Mouse (Mus musculus) midbrain, postnatal 0 days (tissue): ENCODE data around the gene Hrh3. TPM values are rescaled to one million over a fixed set of nuclear protein-coding genes. Genes with fewer than 3 reads are reported as not detected.

Experiments used
- ATAC-seq: fragments of 200-750 bp; cut with Nextera tagmentation; 2 replicates; pipeline ENCODE4 v1.8.0; 2017; ENCODE audit warnings: moderate number of reproducible peaks, mild to moderate bottlenecking, moderate TSS enrichment, moderate library complexity; ENCODE audit not compliant: low FRiP score
- DNase-seq: peaks from one replicate; pipeline ENCODE4 v3.0.0-alpha.2; 2015; ENCODE audit warnings: low spot score
- H3K27ac ChIP-seq: fragments of 300-500 bp; sonication (generic); 2 replicates; pipeline ENCODE4 v1.5.1; 2014; ENCODE audit warnings: low read depth, mild to moderate bottlenecking, low read length, mixed read lengths
- H3K27me3 ChIP-seq: fragments of 300-500 bp; sonication (generic); 2 replicates; pipeline ENCODE4 v1.6.1; 2014; ENCODE audit warnings: low read length, control low read depth, mixed read lengths; ENCODE audit not compliant: insufficient read depth
- H3K36me3 ChIP-seq: fragments of 300-500 bp; sonication (generic); 2 replicates; pipeline ENCODE4 v1.6.1; 2014; ENCODE audit warnings: low read length, control low read depth, mixed read lengths; ENCODE audit not compliant: insufficient read depth
- H3K4me1 ChIP-seq: fragments of 300-500 bp; sonication (generic); 2 replicates; pipeline ENCODE4 v1.6.1; 2014; ENCODE audit warnings: mild to moderate bottlenecking, control low read depth, antibody characterized with exemption, low read length, mixed read lengths; ENCODE audit not compliant: insufficient read depth
- H3K4me2 ChIP-seq: fragments of 300-500 bp; sonication (generic); 2 replicates; pipeline ENCODE4 v1.6.1; 2014; ENCODE audit warnings: low read depth, mild to moderate bottlenecking, low read length, mixed read lengths; ENCODE audit not compliant: poor library complexity, severe bottlenecking
- H3K4me3 ChIP-seq: fragments of 300-500 bp; sonication (generic); 2 replicates; pipeline ENCODE4 v1.5.1; 2014; ENCODE audit warnings: low read depth, mild to moderate bottlenecking, low read length, moderate library complexity
- H3K9ac ChIP-seq: fragments of 300-500 bp; sonication (generic); replicated peaks from 2 replicates; pipeline ENCODE4 v1.6.1; 2014; ENCODE audit warnings: mild to moderate bottlenecking, low read length, moderate library complexity, mixed read lengths; ENCODE audit not compliant: poor library complexity, severe bottlenecking
- H3K9me3 ChIP-seq: fragments of 300-500 bp; sonication (generic); 2 replicates; pipeline ENCODE4 v1.6.1; 2016; ENCODE audit warnings: low read length, control low read depth
- CTCF ChIP-seq: IDR thresholded peaks from 2 replicates; pipeline ENCODE4 v1.5.1; 2016; ENCODE audit warnings: antibody characterized with exemption, mild to moderate bottlenecking
- WGBS: fragments of 180-500 bp; shearing (Covaris S2); extraction: QIAGEN DNeasy Blood & Tissue Kit; methylation state at CpG from one replicate; pipeline ENCODE4 v1.1.7; 2014; 5-methylcytosine and 5-hydroxymethylcytosine counted together
- polyA plus RNA-seq: library from polyadenylated mRNA; unstranded; fragments of >200 nt; fragmentation: Nextera tagmentation; extraction: Ambion mirVana; gene quantifications from 2 replicates; pipeline ENCODE4 v1.2.1, GENCODE M21; 2015
- total RNA-seq: library from RNA; depleted of rRNA; stranded (reverse); fragments of >200 nt; gene quantifications from 2 replicates; pipeline ENCODE4 v1.2.3, GENCODE M21; 2014; rRNA removed

Hrh3 gene
- total and polyA plus RNA-seq, 2 experiments from 2014 or later = 6.2 to 9.3 TPM

DNA sequence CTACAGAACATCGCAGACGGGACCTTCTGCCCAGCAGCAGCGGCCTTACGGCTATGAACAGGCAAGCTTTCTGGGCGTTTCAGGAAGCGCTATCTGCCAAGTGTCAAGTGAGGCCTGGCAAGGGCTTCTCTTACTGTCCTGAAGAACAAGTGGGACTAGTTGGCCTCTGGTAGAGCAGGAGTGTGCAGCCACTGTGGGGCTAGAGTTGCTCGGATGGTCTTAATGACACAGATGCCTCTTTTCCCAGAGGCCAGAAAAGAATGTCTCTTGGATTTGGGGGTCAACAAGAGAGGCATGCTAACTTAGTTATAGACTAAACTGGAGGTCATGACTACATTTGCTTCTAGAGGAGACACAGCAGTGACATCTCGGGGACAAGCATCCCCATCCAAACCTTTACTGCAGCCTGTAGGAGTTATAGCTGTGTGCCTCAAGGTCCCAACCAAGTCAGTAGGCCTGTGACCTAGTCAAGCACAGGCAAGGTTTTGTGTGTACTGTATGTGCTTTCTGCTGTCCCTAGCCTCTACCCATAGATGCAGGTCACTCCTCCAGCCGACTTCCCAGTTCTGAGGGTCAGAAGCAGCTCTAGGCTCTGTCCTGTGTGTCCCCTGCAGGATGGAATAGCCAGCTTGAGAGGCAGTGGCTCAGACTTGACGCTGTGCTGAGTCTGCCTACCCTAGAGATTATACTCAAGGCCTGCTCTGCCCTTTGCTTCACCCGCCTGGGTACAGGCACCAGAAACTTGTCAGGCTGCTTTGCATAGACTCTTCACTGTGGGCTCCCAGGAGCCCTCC, 40.8 kb downstream of the Hrh3 start:
- Histone ChIP-seq H3K4me3 (no peak overlapping the region), H3K9ac (no peak overlapping the region), H3K27me3 (no peaks in the 10 kb centered on the region), H3K9me3 (no peaks in the 10 kb centered on the region), H3K4me1 (no peaks in the 10 kb centered on the region), H3K36me3 (peaks cover 59% of the 10 kb centered on the region), H3K4me2 (no peak overlapping the region), H3K27ac (no peak overlapping the region)
- ATAC-seq (no peak), DNase-seq (no peak)
- 96% methylated on average over 11 of the region's 11 CpGs for WGBS
- TF ChIP-seq CTCF = no peak

GRCm38 (mm10) chr2:180053001-180053400, 51.3 kb downstream of the Hrh3 start:
- Histone ChIP-seq H3K4me2 (no peak overlapping the region), H3K27ac (no peak overlapping the region), H3K36me3 (peaks cover 54% of the 10 kb centered on the region), H3K4me1 (no peaks in the 10 kb centered on the region; the same call in 1 of the 2 replicates), H3K4me3 (no peak overlapping the region), H3K9me3 (no peaks in the 10 kb centered on the region), H3K27me3 (no peaks in the 10 kb centered on the region), H3K9ac (no peak overlapping the region)
- ATAC-seq (no peak), DNase-seq (no peak)
- 95% methylated on average over 9 of the region's 9 CpGs for WGBS
- no peak for TF ChIP-seq CTCF

DNA sequence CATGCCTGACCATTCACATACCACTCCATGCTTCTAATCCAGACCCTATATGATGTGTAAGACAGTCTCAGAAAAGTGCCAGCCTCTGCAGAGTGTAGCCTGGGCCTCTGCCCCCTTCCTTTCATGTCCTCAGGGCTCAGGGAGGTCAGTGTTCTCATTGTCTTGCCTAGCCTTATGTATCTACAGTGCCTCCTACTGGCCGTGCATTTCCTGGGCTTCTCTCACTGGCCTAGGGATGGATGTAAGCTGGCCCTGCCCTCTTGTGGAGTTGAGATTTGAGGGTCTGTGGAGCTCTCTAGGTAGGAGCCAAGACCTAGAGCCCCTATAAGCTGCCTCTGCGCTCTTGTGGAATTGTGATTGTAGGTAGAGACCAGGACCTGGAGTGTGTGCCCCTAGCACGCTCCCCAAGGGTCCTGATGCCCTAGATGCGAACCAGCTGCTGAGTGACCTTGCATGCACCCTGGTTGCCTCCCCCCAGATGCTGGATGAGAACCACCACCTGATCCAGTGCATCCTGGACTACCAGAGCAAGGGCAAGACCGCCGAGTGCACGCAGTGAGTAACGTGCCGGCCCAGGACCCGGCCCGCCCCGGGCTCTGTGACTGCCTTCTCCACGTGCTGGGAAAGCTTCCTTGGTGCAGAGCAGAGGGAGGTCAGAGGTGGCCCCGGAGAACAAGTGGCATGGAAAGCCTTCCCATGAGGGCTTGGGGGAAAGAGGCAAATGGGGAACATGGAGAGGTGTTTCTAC, 52.1 kb downstream of the Hrh3 start:
- WGBS = 90% methylated on average over 14 of the region's 14 CpGs
- TF ChIP-seq CTCF = peak; percentile 52
- no peak for ATAC-seq
- Histone ChIP-seq H3K9ac (no peak overlapping the region), H3K4me1 (no peaks in the 10 kb centered on the region; the same call in 1 of the 2 replicates), H3K4me2 (no peak overlapping the region), H3K9me3 (no peaks in the 10 kb centered on the region), H3K4me3 (no peak overlapping the region), H3K27ac (no peak overlapping the region), H3K27me3 (no peaks in the 10 kb centered on the region), H3K36me3 (peaks cover 45% of the 10 kb centered on the region)
- no peak for DNase-seq

- DNase-seq (peak; percentile 80), ATAC-seq (peak; percentile 35)
- no peaks in the 10 kb centered on the region; the same call in 1 of the 2 replicates for H3K4me1 ChIP-seq
- H3K27ac ChIP-seq = no peak overlapping the region
- H3K36me3 ChIP-seq = peaks cover 38% of the 10 kb centered on the region
- no peaks in the 10 kb centered on the region for H3K27me3 ChIP-seq
- no peaks in the 10 kb centered on the region for H3K9me3 ChIP-seq
- peak; percentile 94 for TF ChIP-seq CTCF
- 26% methylated on average over 5 of the region's 5 CpGs for WGBS
- no peak overlapping the region for H3K4me2 ChIP-seq
- H3K9ac ChIP-seq = no peak overlapping the region
- no peak overlapping the region for H3K4me3 ChIP-seq
Observed at GRCm38 (mm10) chr2:180050986-180051385, 53.3 kb downstream of the Hrh3 start.

Other genes starting within 250 kb of the Hrh3 start
- gene Taf4, start 127.8 kb downstream of the Hrh3 start, total RNA-seq = 11.4 and 15.0 TPM in 2 replicates
- 2.2 and 2.9 TPM in 2 replicates for gene Taf4, start 127.8 kb downstream of the Hrh3 start, polyA plus RNA-seq
- 113 and 118 TPM in 2 replicates for gene Lsm14b, start 79.5 kb downstream of the Hrh3 start, total RNA-seq
- gene Lsm14b, start 79.5 kb downstream of the Hrh3 start, polyA plus RNA-seq = 22.0 and 23.6 TPM in 2 replicates
- 197 and 234 TPM in 2 replicates for gene Psma7, start 62.1 kb downstream of the Hrh3 start, total RNA-seq
- gene Psma7, start 62.1 kb downstream of the Hrh3 start, polyA plus RNA-seq = 584 and 586 TPM in 2 replicates
- 110 and 111 TPM in 2 replicates for gene Ss18l1, start 62.0 kb downstream of the Hrh3 start, total RNA-seq
- gene Ss18l1, start 62.0 kb downstream of the Hrh3 start, polyA plus RNA-seq = 49.2 and 52.3 TPM in 2 replicates
- gene Mtg2, start 33.9 kb downstream of the Hrh3 start, total RNA-seq = 18.0 and 21.3 TPM in 2 replicates
- 27.3 and 29.1 TPM in 2 replicates for gene Mtg2, start 33.9 kb downstream of the Hrh3 start, polyA plus RNA-seq
- gene Osbpl2, start 14.8 kb upstream of the Hrh3 start, total RNA-seq = 52.6 and 67.5 TPM in 2 replicates
- gene Osbpl2, start 14.8 kb upstream of the Hrh3 start, polyA plus RNA-seq = 64.9 and 70.3 TPM in 2 replicates
- 98.2 and 105 TPM in 2 replicates for gene Adrm1, start 67.0 kb upstream of the Hrh3 start, total RNA-seq
- 222 and 224 TPM in 2 replicates for gene Adrm1, start 67.0 kb upstream of the Hrh3 start, polyA plus RNA-seq
- gene Lama5, start 121.4 kb upstream of the Hrh3 start, total RNA-seq = 5.9 and 8.9 TPM in 2 replicates
- 1.8 and 1.9 TPM in 2 replicates for gene Lama5, start 121.4 kb upstream of the Hrh3 start, polyA plus RNA-seq
- gene Rps21, start 152.9 kb upstream of the Hrh3 start, total RNA-seq = 574 and 749 TPM in 2 replicates
- gene Rps21, start 152.9 kb upstream of the Hrh3 start, polyA plus RNA-seq = 388 and 422 TPM in 2 replicates
- 59.1 and 67.9 TPM in 2 replicates for gene Cables2, start 169.0 kb upstream of the Hrh3 start, total RNA-seq
- gene Cables2, start 169.0 kb upstream of the Hrh3 start, polyA plus RNA-seq = 32.6 and 37.8 TPM in 2 replicates
- not detected in 2 replicates for gene Rbbp8nl, start 185.4 kb upstream of the Hrh3 start, total RNA-seq
- gene Rbbp8nl, start 185.4 kb upstream of the Hrh3 start, polyA plus RNA-seq = not detected in 2 replicates
- not detected in 2 replicates for gene Gata5, start 230.2 kb upstream of the Hrh3 start, total RNA-seq
- not detected in 2 replicates for gene Gata5, start 230.2 kb upstream of the Hrh3 start, polyA plus RNA-seq